20 mouse cellular contexts compared by ENCODE assay signal in genomic region chr4:9124109-9124508, GRCm38 (mm10).
DNase-seq lines count a peak whose midpoint lies in the region; ATAC-seq and TF ChIP-seq lines count a peak whose summit lies in the region.
"Had no signal": no experiment of that assay in that cellular context is flagged by ENCODE, and none has a peak within 500 bp of the region (broad histone marks: within the 10 kb centered on the region; RNA-seq: fewer than 3 reads in every experiment).

No protein-coding gene starts in this region.

- H3K27me3 ChIP-seq in neural tube, embryonic 11.5 days (ENCODE audit: control insufficient read depth, insufficient read depth, low read length): no peaks in the 10 kb centered on the region
- H3K27me3 ChIP-seq in intestine, postnatal 0 days (replicated peaks; ENCODE audit: control insufficient read depth, insufficient read depth, low read length): no peaks in the 10 kb centered on the region
- no peaks in the 10 kb centered on the region for H3K27me3 ChIP-seq in neural tube, embryonic 15.5 days (replicated peaks)
- no peaks in the 10 kb centered on the region for H3K27me3 ChIP-seq in forebrain, embryonic 10.5 days (ENCODE audit: poor library complexity, severe bottlenecking)
- H3K27me3 ChIP-seq: embryonic facial prominence, embryonic 15.5 days; hindbrain, embryonic 12.5 days had no signal

- WGBS in neural tube, embryonic 11.5 days: 58% methylated on average over 5 of the region's 5 CpGs
- 23% methylated on average over 5 of the region's 5 CpGs for WGBS in intestine, postnatal 0 days
- 53% methylated on average over 5 of the region's 5 CpGs for WGBS in neural tube, embryonic 15.5 days
- WGBS in forebrain, embryonic 10.5 days: 78% methylated on average over 5 of the region's 5 CpGs

- H3K9ac ChIP-seq in neural tube, embryonic 11.5 days (ENCODE audit: low read length): no peak overlapping the region
- no peak overlapping the region for H3K9ac ChIP-seq in intestine, postnatal 0 days (ENCODE audit: low read depth, low read length)
- no peak overlapping the region for H3K9ac ChIP-seq in neural tube, embryonic 15.5 days (replicated peaks)
- H3K9ac ChIP-seq: embryonic facial prominence, embryonic 15.5 days; hindbrain, embryonic 12.5 days had no signal

- DNase-seq in neural tube, embryonic 11.5 days (ENCODE audit: low spot score): no peak
- DNase-seq in neural tube, embryonic 10.5 days (ENCODE audit: extremely low spot score, low spot score): no peak
- DNase-seq in forebrain, embryonic 10.5 days (ENCODE audit: extremely low spot score, low spot score): no peak
- no peak for DNase-seq in lung, postnatal 10 days
- DNase-seq: adrenal gland, postnatal 10 days; cerebellum, adult 11 months; cerebellum, adult 8-10 months; cerebellum, postnatal 14 days; embryo, embryonic 11 days; gastrocnemius, postnatal 10 days; heart, adult 18-20 months; heart, postnatal 10 days; heart, postnatal 4 days had no signal

- no peaks in the 10 kb centered on the region for H3K36me3 ChIP-seq in neural tube, embryonic 11.5 days (ENCODE audit: control insufficient read depth, insufficient read depth, low read length)
- no peaks in the 10 kb centered on the region for H3K36me3 ChIP-seq in intestine, postnatal 0 days (ENCODE audit: control insufficient read depth, insufficient read depth)
- no peaks in the 10 kb centered on the region for H3K36me3 ChIP-seq in neural tube, embryonic 15.5 days
- H3K36me3 ChIP-seq in forebrain, embryonic 10.5 days (replicated peaks): no peaks in the 10 kb centered on the region
- H3K36me3 ChIP-seq: embryonic facial prominence, embryonic 15.5 days; heart, embryonic 10.5 days; hindbrain, embryonic 12.5 days had no signal

- no peak for TF ChIP-seq CTCF in intestine, postnatal 0 days (IDR thresholded peaks at IDR 0.05; ENCODE audit: low read depth)

- 0 out of 2 replicates have a peak, but pooled peaks cover 5% of the 10 kb centered on the region for H3K4me1 ChIP-seq in neural tube, embryonic 11.5 days (ENCODE audit: control insufficient read depth, insufficient read depth, low read length)
- H3K4me1 ChIP-seq in intestine, postnatal 0 days (replicated peaks; ENCODE audit: control insufficient read depth, insufficient read depth, low read length): peaks cover 7% of the 10 kb centered on the region; the same call in 1 of the 2 replicates
- peaks cover 11% of the 10 kb centered on the region for H3K4me1 ChIP-seq in neural tube, embryonic 15.5 days
- H3K4me1 ChIP-seq in forebrain, embryonic 10.5 days: peaks cover 10% of the 10 kb centered on the region
- H3K4me1 ChIP-seq: embryonic facial prominence, embryonic 15.5 days had no signal

- H3K9me3 ChIP-seq in neural tube, embryonic 11.5 days (ENCODE audit: control insufficient read depth, low read length): no peaks in the 10 kb centered on the region
- H3K9me3 ChIP-seq in intestine, postnatal 0 days (ENCODE audit: control insufficient read depth): no peaks in the 10 kb centered on the region
- no peaks in the 10 kb centered on the region for H3K9me3 ChIP-seq in neural tube, embryonic 15.5 days (replicated peaks)
- no peaks in the 10 kb centered on the region for H3K9me3 ChIP-seq in forebrain, embryonic 10.5 days
- H3K9me3 ChIP-seq: embryonic facial prominence, embryonic 15.5 days; heart, embryonic 10.5 days; hindbrain, embryonic 12.5 days had no signal

- H3K27ac ChIP-seq in neural tube, embryonic 11.5 days (ENCODE audit: low read depth, low read length): no peak overlapping the region
- peak overlapping the region; percentile 37; the same call in 1 of the 2 replicates for H3K27ac ChIP-seq in intestine, postnatal 0 days (ENCODE audit: low read depth, low read length)
- no peak overlapping the region for H3K27ac ChIP-seq in neural tube, embryonic 15.5 days (replicated peaks)
- no peak overlapping the region for H3K27ac ChIP-seq in forebrain, embryonic 10.5 days
- H3K27ac ChIP-seq: embryonic facial prominence, embryonic 15.5 days; heart, embryonic 10.5 days; hindbrain, embryonic 12.5 days had no signal

- ATAC-seq in neural tube, embryonic 11.5 days (ENCODE audit: insufficient read depth, low FRiP score, low TSS enrichment): peak; percentile 39; the same call in 1 of the 2 replicates
- ATAC-seq in intestine, postnatal 0 days: peak; percentile 51
- peak; percentile 51 for ATAC-seq in neural tube, embryonic 15.5 days (ENCODE audit: low FRiP score)
- ATAC-seq: forebrain, embryonic 16.5 days had no signal

- no peak overlapping the region for H3K4me3 ChIP-seq in neural tube, embryonic 11.5 days (ENCODE audit: low read depth, low read length)
- H3K4me3 ChIP-seq in intestine, postnatal 0 days (ENCODE audit: low read depth, low read length): no peak overlapping the region
- no peak overlapping the region for H3K4me3 ChIP-seq in neural tube, embryonic 15.5 days (replicated peaks)
- no peak overlapping the region for H3K4me3 ChIP-seq in forebrain, embryonic 10.5 days
- H3K4me3 ChIP-seq: embryonic facial prominence, embryonic 15.5 days; erythroblast, embryonic 14.5 days; heart, embryonic 10.5 days; hindbrain, embryonic 12.5 days had no signal

- no peak overlapping the region for H3K4me2 ChIP-seq in neural tube, embryonic 11.5 days (ENCODE audit: low read depth)
- no peak overlapping the region for H3K4me2 ChIP-seq in intestine, postnatal 0 days (replicated peaks; ENCODE audit: low read depth)
- H3K4me2 ChIP-seq in neural tube, embryonic 15.5 days: no peak overlapping the region
- H3K4me2 ChIP-seq: embryonic facial prominence, embryonic 15.5 days; hindbrain, embryonic 12.5 days had no signal
